Mouse (Mus musculus): ENCODE data around the gene Efna2.

The Efna2 gene

GRCm38 (mm10) chr10:80141786-80142529, 37.3 kb upstream of the Efna2 start:
- DNase-seq (ENCODE audit: low read depth, low spot score), result peak; percentile 94

GRCm38 (mm10) chr10:80142530-80142925, 36.8 kb upstream of the Efna2 start:
- no peak for DNase-seq (ENCODE audit: low read depth, low spot score)

GRCm38 (mm10) chr10:80143664-80144063, 35.6 kb upstream of the Efna2 start:
- DNase-seq (ENCODE audit: low read depth, low spot score), result no peak

GRCm38 (mm10) chr10:80144159-80144558, 35.1 kb upstream of the Efna2 start:
- DNase-seq (ENCODE audit: low read depth, low spot score), result no peak

- DNase-seq (ENCODE audit: low read depth, low spot score), result no peak
These were observed 34.1 kb upstream of the Efna2 start for GRCm38 (mm10) chr10:80144864-80145838.

- DNase-seq (ENCODE audit: low read depth, low spot score), result no peak
These were observed 33.4 kb upstream of the Efna2 start for GRCm38 (mm10) chr10:80145896-80146295.

GRCm38 (mm10) chr10:80146568-80147011, 32.7 kb upstream of the Efna2 start:
- no peak for DNase-seq (ENCODE audit: low read depth, low spot score)

GRCm38 (mm10) chr10:80147146-80147718, 32.0 kb upstream of the Efna2 start:
- no peak for DNase-seq (ENCODE audit: low read depth, low spot score)

- DNase-seq (ENCODE audit: low read depth, low spot score), result no peak
These were observed 31.3 kb upstream of the Efna2 start, which contains the start of gene Midn for GRCm38 (mm10) chr10:80147719-80148601. Midn (plus strand) TSS chr10:80148272.

- peak; percentile 83 for DNase-seq (ENCODE audit: low read depth, low spot score)
These were observed 30.5 kb upstream of the Efna2 start for GRCm38 (mm10) chr10:80148610-80149290.

- DNase-seq (ENCODE audit: low read depth, low spot score), result peak; percentile 96
These were observed 29.7 kb upstream of the Efna2 start for GRCm38 (mm10) chr10:80149291-80150225.

- no peak for DNase-seq (ENCODE audit: low read depth, low spot score)
These were observed 28.8 kb upstream of the Efna2 start for GRCm38 (mm10) chr10:80150226-80151210.

GRCm38 (mm10) chr10:80151211-80152034, 27.9 kb upstream of the Efna2 start:
- no peak for DNase-seq (ENCODE audit: low read depth, low spot score)

- DNase-seq (ENCODE audit: low read depth, low spot score), result no peak
These were observed 27.0 kb upstream of the Efna2 start for GRCm38 (mm10) chr10:80152071-80152872.

GRCm38 (mm10) chr10:80152873-80153260, 26.4 kb upstream of the Efna2 start:
- no peak for DNase-seq (ENCODE audit: low read depth, low spot score)

GRCm38 (mm10) chr10:80153713-80154112, 25.6 kb upstream of the Efna2 start:
- DNase-seq (ENCODE audit: low read depth, low spot score), result no peak

Measured in WW6 (cell line).